Mouse (Mus musculus) left cerebral cortex, postnatal 36 days (tissue): ENCODE results near the gene Hist1h4b. TPM values are rescaled to one million over a fixed set of nuclear protein-coding genes. Genes with fewer than 3 reads are reported as not detected.
"Not testable (repeated sequence)": the region's sequence is repeated elsewhere in the genome, so short reads cannot be mapped to it uniquely, and the experiment has no call there.

Experiments used
- DNase-seq, 2 experiments: peaks; one replicate each; pipeline ENCODE4 v3.0.0; 2021 to 2022; ENCODE audit warnings: low spot score in 2 of 2, mixed read lengths in 1 of 2
- intact Hi-C: fragments of 180-260 bp; cut with DNase I; formaldehyde crosslinking; loops from one replicate; pipeline ENCODE4 v1.15.1; 2025
- total RNA-seq, 2 experiments: library from RNA; stranded (reverse); gene quantifications; 2 replicates each; pipeline ENCODE4 v1.2.3; 2021

Gene Hist1h4b
- total RNA-seq, 2 experiments from 2014 or later = 87.5 to 90.3 TPM

GRCm38 (mm10) chr13:23739069-23739921, 17.5 kb upstream of the Hist1h4b start:
- intact Hi-C loops = loop anchor here (2.0 to 5.0 kb wide), 2 partner anchors 40 to 117 kb away; partner anchors contain the start of genes Hist1h1e, Hist1h2be and Hist1h4c
- DNase-seq = peak; percentile 94

DNA sequence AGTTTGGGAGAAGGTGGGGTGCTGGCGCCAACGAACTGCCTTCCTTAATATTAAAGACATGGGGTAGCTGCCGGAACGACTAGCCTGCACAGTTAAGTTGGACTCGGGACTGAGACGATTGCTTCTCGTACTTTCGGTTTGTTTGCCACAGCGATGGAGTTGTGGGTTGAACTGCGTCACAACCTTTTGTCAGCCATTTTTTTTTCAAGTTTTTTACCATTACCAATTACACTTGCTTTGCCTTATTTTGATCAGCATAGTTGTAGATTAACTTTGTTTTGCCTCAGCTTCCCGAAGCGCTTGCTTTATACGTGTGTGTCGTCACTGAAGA, 16.9 kb upstream of the Hist1h4b start:
- intact Hi-C loops = loop anchor here (2.0 to 5.0 kb wide), 3 partner anchors 41 to 158 kb away; partner anchors contain the start of genes Hist1h1e, Hist1h2be, Hist1h4c and Hist1h4d
- DNase-seq = no peak

- intact Hi-C loops = loop anchor here (5.0 kb wide), 1 partner anchor 158 kb away; the partner anchor contains the start of gene Hist1h4d
- DNase-seq = no peak
Observed at GRCm38 (mm10) chr13:23740256-23740840, 16.5 kb upstream of the Hist1h4b start.

GRCm38 (mm10) chr13:23740910-23741309, 15.9 kb upstream of the Hist1h4b start:
- DNase-seq = no peak
- intact Hi-C loops = loop anchor here (5.0 kb wide), 1 partner anchor 159 kb away; the partner anchor contains the start of gene Hist1h4d

DNA sequence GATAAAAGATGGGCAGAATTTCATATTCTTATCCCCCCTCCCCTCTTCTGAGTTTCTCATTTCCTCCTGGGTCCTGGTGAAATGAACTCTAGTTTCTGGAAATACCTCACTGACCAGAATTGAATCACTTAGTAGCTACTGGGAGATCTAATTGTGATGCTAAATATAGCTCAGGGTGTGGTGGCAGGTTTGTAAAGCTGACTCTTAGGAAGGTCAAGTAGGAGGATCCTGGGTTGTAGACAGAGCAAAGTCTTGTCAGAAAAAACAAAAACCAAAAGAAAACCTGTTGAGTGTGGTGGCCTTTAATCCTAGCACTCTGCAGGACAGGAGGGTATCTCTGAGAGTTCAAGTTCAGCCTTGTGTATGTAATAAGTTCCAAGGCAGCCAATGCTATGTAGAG, 14.8 kb upstream of the Hist1h4b start:
- intact Hi-C loops = loop anchor here (5.0 kb wide), 1 partner anchor 160 kb away; the partner anchor contains the start of gene Hist1h4d
- DNase-seq = no peak

- intact Hi-C loops = loop anchor here (5.0 kb wide), 1 partner anchor 161 kb away; the partner anchor contains the start of gene Hist1h4d
- DNase-seq = no peak
Observed at GRCm38 (mm10) chr13:23743215-23743614, 13.6 kb upstream of the Hist1h4b start.

- no peak for DNase-seq
- intact Hi-C loops = loop anchor here (5.0 kb wide), 1 partner anchor 162 kb away; the partner anchor contains the start of gene Hist1h4d
Observed at GRCm38 (mm10) chr13:23743963-23744362, 12.8 kb upstream of the Hist1h4b start.

GRCm38 (mm10) chr13:23744421-23745380, 12.1 kb upstream of the Hist1h4b start:
- intact Hi-C loops = loop anchor here (5.0 kb wide), 2 partner anchors 162 to 1702 kb away; partner anchors contain the start of genes Hist1h2ag, Hist1h2bj, Hist1h4d and Hist1h4i
- no peak for DNase-seq

- peak; percentile 70 to 84 for DNase-seq
- intact Hi-C loops = loop anchor here (5.0 kb wide), 1 partner anchor 1703 kb away; the partner anchor contains the start of genes Hist1h2ag, Hist1h2bj and Hist1h4i
Observed at GRCm38 (mm10) chr13:23745381-23746161, 11.2 kb upstream of the Hist1h4b start, which contains the start of gene Hist1h3c. TSS of gene Hist1h3c (minus strand) at chr13:23745602.

DNA sequence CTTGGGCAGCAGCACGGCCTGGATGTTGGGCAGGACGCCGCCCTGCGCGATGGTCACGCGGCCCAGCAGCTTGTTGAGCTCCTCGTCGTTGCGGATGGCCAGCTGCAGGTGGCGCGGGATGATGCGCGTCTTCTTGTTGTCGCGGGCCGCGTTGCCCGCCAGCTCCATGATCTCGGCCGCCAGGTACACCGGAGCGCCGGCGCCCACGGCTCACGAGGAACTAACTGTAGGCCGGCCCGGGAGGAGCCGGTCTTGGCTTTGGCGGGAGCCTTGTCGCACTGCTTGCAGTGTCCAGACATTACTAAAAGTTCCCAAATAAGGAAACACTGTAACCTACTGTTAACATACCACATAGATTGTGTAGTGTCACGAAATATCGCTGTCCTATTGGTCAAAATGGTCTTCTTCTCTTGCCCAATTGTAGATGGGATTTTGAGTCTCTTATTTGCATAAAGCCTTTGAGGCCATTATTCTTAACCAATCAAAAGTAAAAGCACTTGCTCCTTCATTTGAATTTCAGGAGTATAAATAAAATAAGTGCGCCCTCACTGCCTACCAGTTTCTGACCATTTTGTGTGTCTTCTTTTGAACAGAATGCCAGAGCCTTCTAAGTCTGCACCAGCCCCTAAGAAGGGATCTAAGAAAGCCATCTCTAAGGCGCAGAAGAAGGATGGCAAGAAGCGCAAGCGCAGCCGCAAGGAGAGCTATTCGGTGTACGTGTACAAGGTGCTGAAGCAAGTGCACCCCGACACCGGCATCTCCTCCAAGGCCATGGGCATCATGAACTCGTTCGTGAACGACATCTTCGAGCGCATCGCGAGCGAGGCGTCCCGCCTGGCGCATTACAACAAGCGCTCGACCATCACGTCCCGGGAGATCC, 10.4 kb upstream of the Hist1h4b start, which contains the start of gene Hist1h2bb:
Gene Hist1h2bb (plus strand): TSS at position 534 of the 880 bp plus-strand sequence.
- peak; percentile 82 to 83 for DNase-seq
- intact Hi-C loops = loop anchor here (5.0 kb wide), 1 partner anchor 1704 kb away; the partner anchor contains the start of genes Hist1h2ag, Hist1h2bj and Hist1h4i

GRCm38 (mm10) chr13:23747081-23747891, 9.5 kb upstream of the Hist1h4b start:
- intact Hi-C loops = loop anchor here (5.0 kb wide), 1 partner anchor 1705 kb away; the partner anchor contains the start of genes Hist1h2ag, Hist1h2bj and Hist1h4i
- DNase-seq = no peak

DNA sequence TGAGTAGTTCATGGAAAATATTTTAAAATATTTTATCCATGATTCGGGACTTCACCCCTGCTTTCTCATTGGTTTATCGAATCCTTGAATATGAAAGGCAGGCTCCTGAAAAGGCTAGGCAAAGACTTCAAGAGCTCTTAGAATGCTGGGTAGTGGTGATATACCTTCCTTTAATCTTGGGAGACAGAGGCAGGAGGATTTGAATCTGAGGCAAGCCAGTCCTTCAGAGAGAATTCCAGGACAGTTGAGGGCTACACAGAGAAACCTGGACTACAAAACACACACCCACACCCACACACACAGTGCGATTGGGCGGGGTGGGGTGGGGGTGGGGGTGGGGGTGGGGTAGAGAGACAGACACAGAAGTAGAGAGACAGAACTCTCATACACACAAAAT, 8.9 kb upstream of the Hist1h4b start:
- no peak for DNase-seq
- intact Hi-C loops = loop anchor here (5.0 kb wide), 1 partner anchor 1706 kb away; the partner anchor contains the start of genes Hist1h2ag, Hist1h2bj and Hist1h4i

- intact Hi-C loops = loop anchor here (5.0 kb wide), 1 partner anchor 1707 kb away; the partner anchor contains the start of genes Hist1h2ag, Hist1h2bj and Hist1h4i
- no peak for DNase-seq
Observed at GRCm38 (mm10) chr13:23749563-23750121, 7.2 kb upstream of the Hist1h4b start.

GRCm38 (mm10) chr13:23750839-23751477, 5.9 kb upstream of the Hist1h4b start, which contains the start of gene Hist1h2ab:
TSS of gene Hist1h2ab (plus strand) at chr13:23751126.
- DNase-seq = peak; percentile 59 to 68
- intact Hi-C loops = not testable (repeated sequence)

DNA sequence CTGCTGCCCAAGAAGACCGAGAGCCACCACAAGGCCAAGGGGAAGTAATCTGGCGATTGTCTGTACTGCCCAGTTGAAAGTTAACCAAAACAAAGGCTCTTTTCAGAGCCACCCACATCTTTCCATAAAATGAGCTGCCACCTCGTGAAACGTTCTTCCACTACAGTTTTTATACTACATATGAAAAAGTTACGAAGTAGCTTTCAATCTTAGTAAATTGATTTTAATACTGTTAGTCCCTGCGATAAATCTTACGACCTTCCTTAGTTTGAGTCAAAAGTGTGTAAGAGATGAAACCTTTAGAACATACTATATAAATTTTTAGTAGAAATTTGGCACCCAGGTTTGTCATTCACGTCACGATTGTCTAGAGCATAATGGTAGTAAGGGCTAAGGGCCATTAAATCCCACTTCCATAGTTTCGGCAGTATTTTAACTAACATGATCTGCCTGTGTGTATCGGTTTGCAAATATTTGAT, 5.3 kb upstream of the Hist1h4b start:
- intact Hi-C loops = no loop called here
- no peak for DNase-seq
